Mouse (Mus musculus) MEL (cell line): ENCODE data around the gene Calm3. TPM values are rescaled to one million over a fixed set of nuclear protein-coding genes. Genes with fewer than 3 reads are reported as not detected.

Experiments
- DNase-seq: peaks from one replicate; pipeline ENCODE4 v3.0.0; 2011; ENCODE audit warnings: low read depth, low spot score
- H3K27ac ChIP-seq: 2 replicates; pipeline ENCODE4 v1.5.1; 2012; ENCODE audit warnings: low read depth, mild to moderate bottlenecking, control low read depth, low read length, moderate library complexity; ENCODE audit not compliant: control insufficient read depth
- H3K27me3 ChIP-seq, 2 experiments: fragments of 150-350 bp in 1 of 2; sonication (generic) in 1 of 2; 2 replicates each; pipeline ENCODE4 v1.6.1; 2012; ENCODE audit warnings: low read length in 2 of 2, mild to moderate bottlenecking in 2 of 2, improper control_type of control experiment in 1 of 2, moderate library complexity in 1 of 2; ENCODE audit not compliant: insufficient read depth in 2 of 2, control insufficient read depth in 1 of 2
- H3K36me3 ChIP-seq, 2 experiments: 2 replicates each; pipeline ENCODE4 v1.6.1; 2012 to 2014; ENCODE audit warnings: low read length in 2 of 2, improper control_type of control experiment in 1 of 2, inconsistent platforms in 1 of 2, mild to moderate bottlenecking in 1 of 2; ENCODE audit not compliant: insufficient read depth in 2 of 2, control insufficient read depth in 1 of 2
- H3K4me1 ChIP-seq, 2 experiments: fragments of 150-350 bp in 1 of 2; sonication (generic) in 1 of 2; 2 replicates each; pipeline ENCODE4 v1.6.1; 2012; ENCODE audit warnings: low read length in 2 of 2, improper control_type of control experiment in 1 of 2, mild to moderate bottlenecking in 1 of 2; ENCODE audit not compliant: insufficient read depth in 2 of 2, control insufficient read depth in 1 of 2
- H3K4me3 ChIP-seq, 2 experiments: fragments of 150-350 bp in 1 of 2; sonication (generic) in 1 of 2; 2 replicates each; pipeline ENCODE4 v1.5.1; 2012; ENCODE audit warnings: low read depth in 2 of 2, low read length in 2 of 2, mild to moderate bottlenecking in 2 of 2, moderate library complexity in 2 of 2, control low read depth in 1 of 2, improper control_type of control experiment in 1 of 2; ENCODE audit not compliant: control insufficient read depth in 1 of 2, insufficient read depth in 1 of 2
- H3K79me2 ChIP-seq: 2 replicates; pipeline ENCODE4 v1.6.1; 2012; ENCODE audit warnings: mild to moderate bottlenecking, low read length, moderate library complexity; ENCODE audit not compliant: control insufficient read depth, poor library complexity, insufficient read depth
- H3K9ac ChIP-seq: 2 replicates; pipeline ENCODE4 v1.6.1; 2012; ENCODE audit warnings: low read depth, mild to moderate bottlenecking, control low read depth, low read length, moderate library complexity; ENCODE audit not compliant: control insufficient read depth, poor library complexity, severe bottlenecking
- H3K9me3 ChIP-seq: fragments of 150-350 bp; sonication (generic); replicated peaks from 2 replicates; pipeline ENCODE4 v1.6.1; 2012; ENCODE audit warnings: mild to moderate bottlenecking, low read length, improper control_type of control experiment, moderate library complexity; ENCODE audit not compliant: insufficient read depth
- BHLHE40 ChIP-seq: IDR thresholded peaks from 2 replicates; pipeline ENCODE4 v1.6.1; 2012; ENCODE audit warnings: low read depth, mild to moderate bottlenecking, inconsistent platforms, low read length, improper control_type of control experiment, borderline replicate concordance
- CHD1 ChIP-seq: IDR thresholded peaks from 2 replicates; pipeline ENCODE4 v1.6.1; 2012; ENCODE audit warnings: low read depth, mild to moderate bottlenecking, inconsistent platforms, low read length, improper control_type of control experiment
- CTCF ChIP-seq, 3 experiments: IDR thresholded peaks in 2 of 3; conservative IDR thresholded peaks in 1 of 3; 2 replicates each; pipeline ENCODE4 v1.5.1; 2011 to 2012; ENCODE audit warnings: low read length in 3 of 3, low read depth in 2 of 3, mild to moderate bottlenecking in 2 of 3, improper control_type of control experiment in 1 of 3, inconsistent platforms in 1 of 3, mixed read lengths in 1 of 3, moderate library complexity in 1 of 3; ENCODE audit not compliant: control insufficient read depth in 1 of 3, insufficient read depth in 1 of 3, poor library complexity in 1 of 3, severe bottlenecking in 1 of 3
- EP300 ChIP-seq, 2 experiments: IDR thresholded peaks; 2 replicates each; pipeline ENCODE4 v1.6.1; 2011; ENCODE audit warnings: improper control_type of control experiment in 2 of 2, low read length in 2 of 2, low read depth in 1 of 2, mild to moderate bottlenecking in 1 of 2
- GATA1 ChIP-seq: IDR thresholded peaks from 2 replicates; pipeline ENCODE4 v1.6.1; 2011; ENCODE audit warnings: low read depth, low read length, improper control_type of control experiment
- HCFC1 ChIP-seq: IDR thresholded peaks from 2 replicates; pipeline ENCODE4 v1.6.1; 2012; ENCODE audit warnings: low read depth, mild to moderate bottlenecking, inconsistent platforms, low read length, improper control_type of control experiment, moderate library complexity
- JUND ChIP-seq: IDR thresholded peaks from 2 replicates; pipeline ENCODE4 v1.6.1; 2011; ENCODE audit warnings: low read depth, mild to moderate bottlenecking, improper control_type of control experiment, low read length
- KAT2A ChIP-seq: conservative IDR thresholded peaks from 2 replicates; pipeline ENCODE4 v1.6.1; 2012; ENCODE audit warnings: low read depth, low read length, improper control_type of control experiment, inconsistent platforms
- MEF2A ChIP-seq: IDR thresholded peaks from 2 replicates; pipeline ENCODE4 v1.6.1; 2014; ENCODE audit warnings: low read depth, mild to moderate bottlenecking, inconsistent platforms, low read length, improper control_type of control experiment; ENCODE audit not compliant: poor library complexity, insufficient replicate concordance, severe bottlenecking; ENCODE audit errors: extremely low read depth
- MXI1 ChIP-seq: IDR thresholded peaks from 2 replicates; pipeline ENCODE4 v1.6.1; 2011; ENCODE audit warnings: mild to moderate bottlenecking, low read depth, low read length, improper control_type of control experiment
- MYB ChIP-seq: IDR thresholded peaks from 2 replicates; pipeline ENCODE4 v1.6.1; 2011; ENCODE audit warnings: mild to moderate bottlenecking, low read depth, low read length, improper control_type of control experiment
- MYC ChIP-seq: IDR thresholded peaks from 2 replicates; pipeline ENCODE4 v1.6.1; 2011; ENCODE audit warnings: low read depth, mild to moderate bottlenecking, low read length, improper control_type of control experiment, moderate library complexity
- NRF1 ChIP-seq: IDR thresholded peaks from 2 replicates; pipeline ENCODE4 v1.6.1; 2014; ENCODE audit warnings: low read depth, mild to moderate bottlenecking, inconsistent platforms, low read length, improper control_type of control experiment, moderate library complexity; ENCODE audit not compliant: poor library complexity, insufficient read depth, severe bottlenecking
- POLR2A ChIP-seq, 2 experiments: IDR thresholded peaks; 2 replicates each; pipeline ENCODE4 v1.6.1; 2011 to 2012; ENCODE audit warnings: low read length in 2 of 2, mild to moderate bottlenecking in 2 of 2, control low read depth in 1 of 2, improper control_type of control experiment in 1 of 2, low read depth in 1 of 2, moderate library complexity in 1 of 2; ENCODE audit not compliant: control insufficient read depth in 1 of 2, insufficient read depth in 1 of 2, poor library complexity in 1 of 2
- POLR2AphosphoS2 ChIP-seq: IDR thresholded peaks from 2 replicates; pipeline ENCODE4 v1.6.1; 2011; ENCODE audit warnings: low read length, improper control_type of control experiment
- RCOR1 ChIP-seq: IDR thresholded peaks from 2 replicates; pipeline ENCODE4 v1.6.1; 2012; ENCODE audit warnings: low read depth, mild to moderate bottlenecking, inconsistent platforms, low read length, improper control_type of control experiment
- SIN3A ChIP-seq: IDR thresholded peaks from 2 replicates; pipeline ENCODE4 v1.6.1; 2012; ENCODE audit warnings: low read length, improper control_type of control experiment, inconsistent platforms
- TAL1 ChIP-seq: IDR thresholded peaks from 2 replicates; pipeline ENCODE4 v1.6.1; 2012; ENCODE audit warnings: mild to moderate bottlenecking, inconsistent platforms, low read length, moderate library complexity, mixed read lengths
- TBP ChIP-seq: IDR thresholded peaks from 2 replicates; pipeline ENCODE4 v1.8.0; 2011; ENCODE audit warnings: low read depth, low read length, improper control_type of control experiment
- USF2 ChIP-seq, 2 experiments: IDR thresholded peaks; 2 replicates each; pipeline ENCODE4 v1.6.1; 2011 to 2012; ENCODE audit warnings: improper control_type of control experiment in 2 of 2, low read length in 2 of 2, borderline replicate concordance in 1 of 2, inconsistent platforms in 1 of 2, low read depth in 1 of 2, mild to moderate bottlenecking in 1 of 2; ENCODE audit not compliant: insufficient read depth in 1 of 2
- ZKSCAN1 ChIP-seq: IDR thresholded peaks from 2 replicates; pipeline ENCODE4 v1.6.1; 2012; ENCODE audit warnings: low read depth, mild to moderate bottlenecking, inconsistent platforms, low read length, improper control_type of control experiment, moderate library complexity
- polyA plus RNA-seq, 2 experiments: library from polyadenylated mRNA; stranded (reverse) in 1 of 2; unstranded in 1 of 2; fragments of >175 nt in 1 of 2; fragments of >200 nt in 1 of 2; gene quantifications; 2 replicates each; pipeline versions ENCODE4 v1.2.1 to v1.2.4; 2012; ENCODE audit warnings: low replicate concordance in 2 of 2, low read depth in 1 of 2; ENCODE audit not compliant: insufficient read length in 2 of 2, insufficient read depth in 1 of 2, missing spikeins in 1 of 2
- total RNA-seq: library from RNA; depleted of rRNA; stranded (reverse); fragments of 300-350 nt; gene quantifications from 2 replicates; pipeline ENCODE4 v1.2.3, GENCODE M21; 2012

The Calm3 gene
- total and polyA plus RNA-seq, 3 experiments, result 482 to 1,030 (median 515) TPM

GRCm38 (mm10) chr7:16961678-16962077, 37.8 kb upstream of the Calm3 start:
- no peak overlapping the region for H3K4me3 ChIP-seq
- H3K36me3 ChIP-seq, result no peaks in the 10 kb centered on the region
- H3K79me2 ChIP-seq, result no peaks in the 10 kb centered on the region
- TF ChIP-seq GATA1 (no peak), ZKSCAN1 (no peak), TBP (no peak), MXI1 (no peak), NRF1 (no peak), TAL1 (no peak), MEF2A (no peak), CTCF (IDR thresholded peaks at IDR 0.05 in 2 of 3, conservative IDR thresholded peaks at IDR 0.05 in 1 of 3; ENCODE audit: control insufficient read depth in 1 of 3, insufficient read depth in 1 of 3, low read depth in 2 of 3, low read length in 3 of 3, poor library complexity in 1 of 3, severe bottlenecking in 1 of 3) (no peak), HCFC1 (no peak), MYC (no peak), EP300 (IDR thresholded peaks at IDR 0.05; ENCODE audit: low read depth in 1 of 2, low read length in 2 of 2) (no peak)
- peaks cover 0 to 2% of the 10 kb centered on the region in 2 experiments; a peak in 3 of 4 replicates for H3K27me3 ChIP-seq
- H3K4me1 ChIP-seq, result peaks cover 0 to under 1% of the 10 kb centered on the region in 2 experiments; a peak in 1 of 4 replicates
- H3K9ac ChIP-seq, result no peak overlapping the region
- no peaks in the 10 kb centered on the region for H3K9me3 ChIP-seq
- no peak overlapping the region for H3K27ac ChIP-seq
- DNase-seq, result no peak

- Histone ChIP-seq H3K27ac (no peak within 1 kb of the TSS), H3K79me2 (no peaks in the 10 kb centered on the region), H3K9ac (no peak within 1 kb of the TSS), H3K27me3 (peaks cover 0 to 2% of the 10 kb centered on the region in 2 experiments; a peak in 3 of 4 replicates), H3K36me3 (no peaks in the 10 kb centered on the region; a peak in 1 of 4 replicates), H3K4me1 (peaks cover 0 to 5% of the 10 kb centered on the region in 2 experiments; a peak in 2 of 4 replicates), H3K4me3 (no peak within 1 kb of the TSS), H3K9me3 (no peaks in the 10 kb centered on the region)
- no peak for DNase-seq
- no peak for TF ChIP-seq BHLHE40
- no peak for TF ChIP-seq ZKSCAN1
- TF ChIP-seq KAT2A, result no peak
- TF ChIP-seq JUND, result no peak
- TF ChIP-seq TBP, result no peak
- TF ChIP-seq POLR2AphosphoS2, result no peak
- no peak for TF ChIP-seq MYC
- no peak for TF ChIP-seq CHD1
- no peak for TF ChIP-seq SIN3A
- no peak for TF ChIP-seq MYB
- no peak for TF ChIP-seq RCOR1
- TF ChIP-seq HCFC1, result no peak
- TF ChIP-seq USF2 (IDR thresholded peaks at IDR 0.05; ENCODE audit: borderline replicate concordance in 1 of 2, insufficient read depth in 1 of 2, low read depth in 1 of 2, low read length in 2 of 2), result no peak
- no peak for TF ChIP-seq POLR2A (IDR thresholded peaks at IDR 0.05; ENCODE audit: control insufficient read depth in 1 of 2, insufficient read depth in 1 of 2, low read depth in 1 of 2, low read length in 2 of 2, poor library complexity in 1 of 2)
These were observed 35.7 kb upstream of the Calm3 start, which contains the start of gene Pnmal1 for GRCm38 (mm10) chr7:16959539-16960187. Pnmal1 (plus strand) TSS chr7:16959679.
